Comparison of ENCODE assay signal across 28 mouse cellular contexts in genomic region chr13:114641688-114642390, GRCm38 (mm10).
A peak's percentile ranks its signal among the peaks of the same experiment; 100 is the strongest.
DNase-seq lines count a peak whose midpoint lies in the region; ATAC-seq and TF ChIP-seq lines count a peak whose summit lies in the region.
"Had no signal": no experiment of that assay in that cellular context is flagged by ENCODE, and none has a peak within 500 bp of the region (broad histone marks: within the 10 kb centered on the region; RNA-seq: fewer than 3 reads in every experiment).

No protein-coding gene starts in this region.

- H3K4me1 ChIP-seq in midbrain, embryonic 12.5 days: peaks cover 4% of the 10 kb centered on the region; the same call in 1 of the 2 replicates
- H3K4me1 ChIP-seq in midbrain, postnatal 0 days (ENCODE audit: insufficient read depth, low read length): no peaks in the 10 kb centered on the region
- no peaks in the 10 kb centered on the region for H3K4me1 ChIP-seq in hindbrain, embryonic 14.5 days (replicated peaks; ENCODE audit: control insufficient read depth, insufficient read depth, low read length)
- peaks cover 9% of the 10 kb centered on the region for H3K4me1 ChIP-seq in neural tube, embryonic 13.5 days (replicated peaks)
- H3K4me1 ChIP-seq in lung, adult 2 months (ENCODE audit: control insufficient read depth, insufficient read depth, low read length): no peaks in the 10 kb centered on the region
- H3K4me1 ChIP-seq: heart, embryonic 15.5 days; intestine, embryonic 15.5 days had no signal

- ATAC-seq in midbrain, embryonic 12.5 days (ENCODE audit: low FRiP score, low read depth): peak; percentile 42
- no peak for ATAC-seq in midbrain, postnatal 0 days (ENCODE audit: low FRiP score)
- ATAC-seq in hindbrain, embryonic 14.5 days (ENCODE audit: low FRiP score): peak; percentile 69
- peak; percentile 63 for ATAC-seq in neural tube, embryonic 13.5 days (ENCODE audit: low read depth)
- ATAC-seq: CD4-positive, CD25-positive, alpha-beta regulatory T cell, adult 4 months; forebrain, embryonic 14.5 days; intestine, embryonic 15.5 days; liver, postnatal 0 days had no signal

- H3K36me3 ChIP-seq in midbrain, embryonic 12.5 days: no peaks in the 10 kb centered on the region
- no peaks in the 10 kb centered on the region for H3K36me3 ChIP-seq in midbrain, postnatal 0 days (ENCODE audit: insufficient read depth, low read length)
- no peaks in the 10 kb centered on the region for H3K36me3 ChIP-seq in hindbrain, embryonic 14.5 days (replicated peaks; ENCODE audit: control insufficient read depth, insufficient read depth)
- H3K36me3 ChIP-seq in neural tube, embryonic 13.5 days: no peaks in the 10 kb centered on the region
- H3K36me3 ChIP-seq: embryonic facial prominence, embryonic 13.5 days; heart, embryonic 15.5 days; intestine, embryonic 15.5 days; limb, embryonic 12.5 days had no signal

- 62% methylated on average over 9 of the region's 9 CpGs for WGBS in midbrain, embryonic 12.5 days
- WGBS in midbrain, postnatal 0 days: 49% methylated on average over 9 of the region's 9 CpGs
- 35% methylated on average over 9 of the region's 9 CpGs for WGBS in hindbrain, embryonic 14.5 days
- 34% methylated on average over 9 of the region's 9 CpGs for WGBS in neural tube, embryonic 13.5 days
- WGBS in lung, adult 2 months: 65% methylated on average over 9 of the region's 9 CpGs

- H3K9me3 ChIP-seq in midbrain, embryonic 12.5 days: no peaks in the 10 kb centered on the region
- no peaks in the 10 kb centered on the region for H3K9me3 ChIP-seq in midbrain, postnatal 0 days (ENCODE audit: low read length)
- H3K9me3 ChIP-seq in hindbrain, embryonic 14.5 days (ENCODE audit: control insufficient read depth, low read length): no peaks in the 10 kb centered on the region
- H3K9me3 ChIP-seq in neural tube, embryonic 13.5 days: no peaks in the 10 kb centered on the region
- H3K9me3 ChIP-seq: embryonic facial prominence, embryonic 13.5 days; heart, embryonic 15.5 days; intestine, embryonic 15.5 days; limb, embryonic 12.5 days had no signal

- no peaks in the 10 kb centered on the region for H3K27me3 ChIP-seq in midbrain, embryonic 12.5 days
- H3K27me3 ChIP-seq in midbrain, postnatal 0 days (ENCODE audit: insufficient read depth, low read length): no peaks in the 10 kb centered on the region
- no peaks in the 10 kb centered on the region for H3K27me3 ChIP-seq in hindbrain, embryonic 14.5 days (ENCODE audit: control insufficient read depth, insufficient read depth, low read length)
- H3K27me3 ChIP-seq in neural tube, embryonic 13.5 days: no peaks in the 10 kb centered on the region
- H3K27me3 ChIP-seq: embryonic facial prominence, embryonic 13.5 days; heart, embryonic 15.5 days; intestine, embryonic 15.5 days; limb, embryonic 12.5 days had no signal

- no peak overlapping the region for H3K9ac ChIP-seq in midbrain, embryonic 12.5 days (replicated peaks)
- H3K9ac ChIP-seq in midbrain, postnatal 0 days (replicated peaks; ENCODE audit: low read length, poor library complexity, severe bottlenecking): no peak overlapping the region
- no peak overlapping the region for H3K9ac ChIP-seq in hindbrain, embryonic 14.5 days
- H3K9ac ChIP-seq in neural tube, embryonic 13.5 days: no peak overlapping the region
- H3K9ac ChIP-seq: embryonic facial prominence, embryonic 13.5 days; heart, embryonic 15.5 days; intestine, embryonic 15.5 days; limb, embryonic 12.5 days; liver, postnatal 0 days had no signal

- DNase-seq in midbrain, postnatal 0 days (ENCODE audit: low spot score): no peak
- peak; percentile 51 for DNase-seq in embryo, embryonic 10.5 days (ENCODE audit: low spot score)
- DNase-seq in hindbrain, embryonic 14.5 days (ENCODE audit: low spot score): no peak
- no peak for DNase-seq in lung, adult 2 months
- no peak for DNase-seq in adrenal gland, postnatal 25 days
- DNase-seq in layer of hippocampus, adult 9-10 months (ENCODE audit: low spot score): no peak
- DNase-seq: adrenal gland, postnatal 14 days; cerebellum, adult 9-10 months; gastrocnemius, adult 2 months; heart, postnatal 36 days; kidney, adult 9 months; kidney, postnatal 14 days; layer of hippocampus, postnatal 36 days; liver, postnatal 0 days; lung, postnatal 14 days; thymus, postnatal 14 days had no signal

- no peak overlapping the region for H3K4me3 ChIP-seq in midbrain, embryonic 12.5 days
- H3K4me3 ChIP-seq in midbrain, postnatal 0 days (ENCODE audit: low read depth, low read length): no peak overlapping the region
- no peak overlapping the region for H3K4me3 ChIP-seq in hindbrain, embryonic 14.5 days (replicated peaks; ENCODE audit: low read length)
- no peak overlapping the region for H3K4me3 ChIP-seq in neural tube, embryonic 13.5 days
- H3K4me3 ChIP-seq in lung, adult 2 months (replicated peaks; ENCODE audit: extremely low read depth, low read depth, low read length): no peak overlapping the region
- H3K4me3 ChIP-seq: embryonic facial prominence, embryonic 13.5 days; erythroblast, embryonic 14.5 days; gastrocnemius, adult 2 months; heart, embryonic 15.5 days; intestine, embryonic 15.5 days; layer of hippocampus, adult 2 months; limb, embryonic 12.5 days; myocyte had no signal

- no peak overlapping the region for H3K4me2 ChIP-seq in midbrain, embryonic 12.5 days (replicated peaks)
- H3K4me2 ChIP-seq in midbrain, postnatal 0 days (ENCODE audit: low read depth, low read length, poor library complexity, severe bottlenecking): no peak overlapping the region
- no peak overlapping the region for H3K4me2 ChIP-seq in hindbrain, embryonic 14.5 days (replicated peaks)
- peak overlapping the region; percentile 34; the same call in 1 of the 2 replicates for H3K4me2 ChIP-seq in neural tube, embryonic 13.5 days
- H3K4me2 ChIP-seq: embryonic facial prominence, embryonic 13.5 days; heart, embryonic 15.5 days; intestine, embryonic 15.5 days; limb, embryonic 12.5 days; liver, embryonic 11.5 days had no signal

- TF ChIP-seq POLR2A in lung, adult 2 months (IDR thresholded peaks at IDR 0.05; ENCODE audit: borderline replicate concordance, extremely low read depth, low read depth, low read length): no peak

- H3K27ac ChIP-seq in midbrain, embryonic 12.5 days (replicated peaks): no peak overlapping the region
- H3K27ac ChIP-seq in midbrain, postnatal 0 days (ENCODE audit: low read depth, low read length): no peak overlapping the region
- no peak overlapping the region for H3K27ac ChIP-seq in hindbrain, embryonic 14.5 days
- no peak overlapping the region for H3K27ac ChIP-seq in neural tube, embryonic 13.5 days (replicated peaks)
- H3K27ac ChIP-seq: embryonic facial prominence, embryonic 13.5 days; gastrocnemius, adult 2 months; heart, embryonic 15.5 days; intestine, embryonic 15.5 days; layer of hippocampus, adult 2 months; limb, embryonic 12.5 days had no signal

- TF ChIP-seq CTCF in midbrain, postnatal 0 days (IDR thresholded peaks at IDR 0.05): no peak
- TF ChIP-seq CTCF in lung, adult 2 months (IDR thresholded peaks at IDR 0.05; ENCODE audit: insufficient read depth, low read length): no peak
